Mouse (Mus musculus): Measurements from ENCODE around the gene Gm17324. TPM values are rescaled to one million over a fixed set of nuclear protein-coding genes. Genes with fewer than 3 reads are reported as not detected.
"Not testable (repeated sequence)": the region's sequence is repeated elsewhere in the genome, so short reads cannot be mapped to it uniquely, and the experiment has no call there.

Gm17324 gene
- polyA plus RNA-seq (2015; fragmentation: Nextera tagmentation; extraction: Ambion mirVana): 0.58 and 1.0 TPM in 2 replicates

DNA sequence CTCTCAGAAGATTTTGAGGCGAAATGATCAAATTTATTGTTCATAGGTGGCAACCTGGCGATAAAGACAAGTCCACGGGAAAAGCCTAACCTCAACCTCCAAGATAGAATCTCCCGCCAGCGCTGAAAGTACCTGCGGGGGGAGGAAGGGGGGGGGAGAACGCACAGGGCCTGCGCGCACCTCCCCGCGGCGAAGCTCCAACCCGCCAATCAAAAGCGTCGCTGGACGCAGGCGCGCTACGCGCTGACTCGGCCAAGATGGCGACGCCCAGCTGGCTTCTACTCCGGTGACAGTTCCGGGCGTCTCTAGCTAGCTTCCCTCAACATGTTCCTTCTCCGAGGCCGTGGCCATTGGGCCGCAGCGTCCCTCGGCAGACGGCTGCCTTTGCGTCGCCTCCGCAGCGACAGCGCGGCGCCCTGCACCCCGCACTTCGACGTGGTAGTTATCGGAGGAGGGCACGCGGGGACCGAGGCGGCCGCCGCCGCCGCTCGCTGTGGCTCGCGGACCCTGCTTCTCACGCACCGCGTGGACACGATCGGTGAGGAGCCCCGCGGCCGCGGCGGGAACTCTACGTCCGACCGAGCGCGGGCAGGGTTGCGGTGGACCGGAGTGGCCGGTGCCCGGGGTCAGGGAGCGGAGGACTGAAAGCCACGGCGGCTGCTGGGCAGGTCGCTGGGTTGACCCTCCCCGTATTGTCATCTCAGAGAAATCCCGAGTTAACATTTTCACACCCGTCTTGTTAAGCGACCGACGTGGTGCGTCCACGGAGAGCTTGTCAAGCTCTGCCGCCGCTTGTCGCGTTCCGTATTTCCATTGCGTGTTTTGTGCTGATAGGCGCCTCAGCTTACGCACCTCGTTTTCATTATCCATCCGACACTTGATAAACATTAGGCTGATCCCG, at the start of gene Gm17324, which contains the start of gene Mto1:
Gm17324 (minus strand) TSS at position 814 of the 901 bp plus-strand sequence.
Mto1 (plus strand) TSS at position 236 of the 901 bp plus-strand sequence.
- peak; percentile 94 for ATAC-seq
- Histone ChIP-seq H3K4me1 (replicated peaks) (peaks cover 15% of the 10 kb centered on the region), H3K36me3 (peaks cover 22% of the 10 kb centered on the region), H3K27me3 (peaks cover 34% of the 10 kb centered on the region), H3K4me2 (replicated peaks) (peak within 1 kb of the TSS; percentile 71), H3K9ac (replicated peaks) (peak within 1 kb of the TSS; percentile 90), H3K4me3 (replicated peaks) (peak within 1 kb of the TSS; percentile 98), H3K9me3 (no peaks in the 10 kb centered on the region), H3K27ac (peak within 1 kb of the TSS; percentile 94)
- under 1% methylated on average over 95 of the region's 96 CpGs for WGBS

DNA sequence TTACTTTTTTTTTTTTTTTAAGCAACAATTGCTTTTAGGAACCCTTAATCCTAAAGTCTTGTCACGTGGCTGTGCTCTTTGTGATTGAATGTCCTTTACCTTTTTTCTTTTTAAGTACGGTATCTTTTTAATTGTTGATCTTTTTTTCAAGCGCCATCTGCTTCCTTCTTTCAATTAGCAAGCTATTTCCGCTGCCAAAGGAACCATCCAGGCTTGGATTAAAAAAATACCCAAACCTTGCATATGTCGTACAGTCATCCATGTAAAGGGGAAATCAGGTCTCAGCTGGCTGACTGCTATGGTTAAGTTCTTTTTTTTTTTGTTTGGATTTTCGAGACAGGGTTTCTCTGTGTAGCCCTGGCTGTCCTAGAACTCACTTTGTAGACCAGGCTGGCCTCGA, 44.6 kb upstream of the Gm17324 start:
- ATAC-seq: no peak
- no peak overlapping the region for H3K9ac ChIP-seq (replicated peaks)
- H3K4me3 ChIP-seq (replicated peaks): no peak overlapping the region
- peaks cover 7% of the 10 kb centered on the region for H3K4me1 ChIP-seq (replicated peaks)
- H3K27ac ChIP-seq: no peak overlapping the region
- no peaks in the 10 kb centered on the region for H3K36me3 ChIP-seq
- no peaks in the 10 kb centered on the region for H3K9me3 ChIP-seq
- H3K27me3 ChIP-seq: no peaks in the 10 kb centered on the region
- H3K4me2 ChIP-seq (replicated peaks): no peak overlapping the region
- WGBS: 82% methylated on average over 7 of the region's 7 CpGs

GRCm38 (mm10) chr9:78492254-78492653, 43.7 kb upstream of the Gm17324 start:
- no peak for ATAC-seq
- 89% methylated on average over 3 of the region's 3 CpGs for WGBS
- peaks cover 7% of the 10 kb centered on the region for H3K4me1 ChIP-seq (replicated peaks)

GRCm38 (mm10) chr9:78491169-78491568, 42.6 kb upstream of the Gm17324 start:
- WGBS: 90% methylated on average over 3 of the region's 3 CpGs
- H3K4me2 ChIP-seq (replicated peaks): no peak overlapping the region
- no peak overlapping the region for H3K9ac ChIP-seq (replicated peaks)
- H3K27ac ChIP-seq: no peak overlapping the region
- no peak for ATAC-seq
- no peaks in the 10 kb centered on the region for H3K9me3 ChIP-seq
- no peaks in the 10 kb centered on the region for H3K27me3 ChIP-seq
- no peaks in the 10 kb centered on the region for H3K36me3 ChIP-seq
- H3K4me3 ChIP-seq (replicated peaks): no peak overlapping the region
- peaks cover 7% of the 10 kb centered on the region for H3K4me1 ChIP-seq (replicated peaks)

More at GRCm38 (mm10) chr9:78492254-78492653, 43.7 kb upstream of the Gm17324 start:
- H3K27me3 ChIP-seq: no peaks in the 10 kb centered on the region
- no peak overlapping the region for H3K4me2 ChIP-seq (replicated peaks)
- H3K4me3 ChIP-seq (replicated peaks): no peak overlapping the region
- H3K27ac ChIP-seq: no peak overlapping the region
- no peak overlapping the region for H3K9ac ChIP-seq (replicated peaks)
- no peaks in the 10 kb centered on the region for H3K9me3 ChIP-seq
- H3K36me3 ChIP-seq: no peaks in the 10 kb centered on the region

- Histone ChIP-seq H3K27ac (peak within 1 kb of the TSS; percentile 45; the same call in 1 of the 2 replicates), H3K4me1 (replicated peaks) (peaks cover 7% of the 10 kb centered on the region), H3K36me3 (no peaks in the 10 kb centered on the region), H3K9me3 (no peaks in the 10 kb centered on the region), H3K27me3 (no peaks in the 10 kb centered on the region), H3K4me3 (replicated peaks) (peak within 1 kb of the TSS; percentile 40), H3K9ac (replicated peaks) (peak within 1 kb of the TSS; percentile 69), H3K4me2 (replicated peaks) (peak within 1 kb of the TSS; percentile 67)
- WGBS: 6% methylated on average over 18 of the region's 20 CpGs
- ATAC-seq: peak; percentile 80
Observed at GRCm38 (mm10) chr9:78488890-78489420, 40.4 kb upstream of the Gm17324 start, which contains the start of gene Eef1a1. Gene Eef1a1, minus strand, starts transcription at chr9:78489151.

- not testable (repeated sequence) for H3K27ac ChIP-seq; H3K9me3 ChIP-seq; ATAC-seq; H3K4me2 ChIP-seq (replicated peaks); H3K27me3 ChIP-seq; H3K36me3 ChIP-seq; H3K9ac ChIP-seq (replicated peaks); H3K4me3 ChIP-seq (replicated peaks); H3K4me1 ChIP-seq (replicated peaks)
- WGBS: 96% methylated on average over 5 of the region's 5 CpGs
Observed at GRCm38 (mm10) chr9:78488021-78488420, 39.4 kb upstream of the Gm17324 start.

GRCm38 (mm10) chr9:78484660-78485059, 36.1 kb upstream of the Gm17324 start:
- no peak overlapping the region for H3K4me2 ChIP-seq (replicated peaks)
- peaks cover 21% of the 10 kb centered on the region for H3K4me1 ChIP-seq (replicated peaks)
- H3K4me3 ChIP-seq (replicated peaks): no peak overlapping the region
- no peaks in the 10 kb centered on the region for H3K9me3 ChIP-seq
- peaks cover under 1% of the 10 kb centered on the region for H3K36me3 ChIP-seq
- WGBS: 85% methylated on average over 3 of the region's 3 CpGs
- no peak overlapping the region for H3K27ac ChIP-seq
- no peaks in the 10 kb centered on the region for H3K27me3 ChIP-seq
- H3K9ac ChIP-seq (replicated peaks): no peak overlapping the region
- ATAC-seq: no peak

DNA sequence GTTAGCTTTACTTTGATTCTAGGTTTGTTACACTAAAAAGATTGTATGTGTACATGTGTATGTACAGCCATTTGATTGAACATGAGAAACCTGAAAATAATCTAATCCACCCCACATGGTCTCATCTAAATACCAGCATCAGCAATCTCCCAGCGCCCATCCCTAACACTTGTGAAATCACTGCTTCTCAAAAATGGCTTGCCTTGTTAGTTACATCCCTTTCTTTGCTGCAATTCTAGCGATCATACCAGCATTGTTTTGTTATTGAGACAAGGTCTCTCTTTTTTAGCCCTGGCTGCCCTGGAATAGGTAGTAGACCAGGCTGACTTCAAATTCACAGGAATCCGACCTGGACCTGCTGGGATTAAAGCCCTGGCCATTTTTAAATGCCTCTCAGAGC, 33.8 kb upstream of the Gm17324 start:
- Histone ChIP-seq H3K9ac (replicated peaks) (peak overlapping the region; percentile 86), H3K9me3 (no peaks in the 10 kb centered on the region), H3K27ac (peak overlapping the region; percentile 100), H3K4me3 (replicated peaks) (peak overlapping the region; percentile 81), H3K27me3 (no peaks in the 10 kb centered on the region), H3K36me3 (peaks cover 20% of the 10 kb centered on the region), H3K4me1 (replicated peaks) (peaks cover 34% of the 10 kb centered on the region), H3K4me2 (replicated peaks) (peak overlapping the region; percentile 58)
- ATAC-seq: no peak
- 2% methylated on average over 3 of the region's 3 CpGs for WGBS

GRCm38 (mm10) chr9:78481423-78482331, 33.1 kb upstream of the Gm17324 start:
- peaks cover 36% of the 10 kb centered on the region for H3K4me1 ChIP-seq (replicated peaks)
- H3K36me3 ChIP-seq: peaks cover 27% of the 10 kb centered on the region
- WGBS: 2% methylated on average over 71 of the region's 77 CpGs
- peak overlapping the region; percentile 81 for H3K4me3 ChIP-seq (replicated peaks)
- peak overlapping the region; percentile 74 for H3K4me2 ChIP-seq (replicated peaks)
- no peaks in the 10 kb centered on the region for H3K27me3 ChIP-seq
- H3K9me3 ChIP-seq: no peaks in the 10 kb centered on the region
- ATAC-seq: peak; percentile 99
- peak overlapping the region; percentile 97 for H3K9ac ChIP-seq (replicated peaks)
- peak overlapping the region; percentile 100 for H3K27ac ChIP-seq

DNA sequence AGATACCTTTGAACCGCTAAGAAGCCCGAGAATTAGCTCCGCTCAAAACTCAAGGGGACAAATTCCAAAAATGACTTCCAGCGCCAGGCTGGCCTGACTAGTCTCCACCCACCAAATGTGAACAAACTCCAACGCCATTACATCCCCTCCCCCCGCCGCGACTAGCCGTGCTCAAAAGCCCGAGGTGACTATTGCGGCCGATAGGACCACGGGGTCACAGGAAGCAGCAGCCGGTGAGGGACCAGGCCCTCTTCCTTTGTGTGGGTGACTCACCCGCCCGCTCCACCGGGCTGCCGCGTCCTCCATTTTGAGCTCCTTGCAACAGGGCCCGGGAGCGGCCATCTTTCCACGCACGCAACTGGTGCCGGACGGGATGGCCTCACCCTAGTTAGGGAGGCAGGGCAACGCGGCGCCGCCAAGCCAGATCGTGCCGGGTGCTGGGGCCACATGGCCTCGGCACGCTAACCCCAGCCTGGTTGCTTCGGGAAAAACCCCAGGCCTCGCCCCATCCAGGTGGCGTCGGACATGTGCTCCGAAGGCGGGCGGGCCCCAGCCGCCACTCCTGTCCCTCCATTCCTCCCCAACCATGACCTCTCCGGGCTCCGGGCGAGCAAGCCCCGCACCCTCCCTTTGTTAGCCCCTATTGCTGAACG, 32.2 kb upstream of the Gm17324 start:
- Histone ChIP-seq H3K27ac (peak overlapping the region; percentile 96), H3K4me1 (replicated peaks) (peaks cover 36% of the 10 kb centered on the region), H3K4me2 (replicated peaks) (peak overlapping the region; percentile 74), H3K36me3 (peaks cover 36% of the 10 kb centered on the region), H3K27me3 (no peaks in the 10 kb centered on the region), H3K9ac (replicated peaks) (peak overlapping the region; percentile 97), H3K4me3 (replicated peaks) (peak overlapping the region; percentile 81), H3K9me3 (no peaks in the 10 kb centered on the region)
- ATAC-seq: peak; percentile 29
- under 1% methylated on average over 46 of the region's 46 CpGs for WGBS

GRCm38 (mm10) chr9:78480227-78480626, 31.6 kb upstream of the Gm17324 start:
- peak overlapping the region; percentile 97 for H3K9ac ChIP-seq (replicated peaks)
- ATAC-seq, H3K27me3 ChIP-seq, H3K9me3 ChIP-seq: not testable (repeated sequence)
- peaks cover 37% of the 10 kb centered on the region for H3K36me3 ChIP-seq
- peaks cover 36% of the 10 kb centered on the region for H3K4me1 ChIP-seq (replicated peaks)
- H3K4me3 ChIP-seq (replicated peaks): peak overlapping the region; percentile 81
- peak overlapping the region; percentile 74 for H3K4me2 ChIP-seq (replicated peaks)
- under 1% methylated on average over 13 of the region's 13 CpGs for WGBS
- peak overlapping the region; percentile 96 for H3K27ac ChIP-seq

Data from midbrain, embryonic 13.5 days (tissue).